Mouse (Mus musculus) stomach, embryonic 14.5 days (tissue): ENCODE results near the gene Ndufab1. TPM values are rescaled to one million over a fixed set of nuclear protein-coding genes. Genes with fewer than 3 reads are reported as not detected.
A peak's percentile ranks its signal among the peaks of the same experiment; 100 is the strongest.

ENCODE experiments used
- ATAC-seq: fragments of 200-750 bp; cut with Nextera tagmentation; 2 replicates; pipeline ENCODE4 v1.8.0; 2017; ENCODE audit warnings: low read depth, moderate TSS enrichment; ENCODE audit not compliant: insufficient number of reproducible peaks, insufficient read depth, low FRiP score
- H3K27ac ChIP-seq: fragments of 300-500 bp; sonication (generic); 2 replicates; pipeline ENCODE4 v1.5.1; 2014; ENCODE audit warnings: mild to moderate bottlenecking, low read length, moderate library complexity, mixed read lengths
- H3K27me3 ChIP-seq: fragments of 300-500 bp; sonication (generic); 2 replicates; pipeline ENCODE4 v1.6.1; 2014; ENCODE audit warnings: low read length, control low read depth, mixed read lengths; ENCODE audit not compliant: control insufficient read depth, insufficient read depth
- H3K36me3 ChIP-seq: fragments of 300-500 bp; sonication (generic); 2 replicates; pipeline ENCODE4 v1.6.1; 2014; ENCODE audit warnings: mild to moderate bottlenecking, control low read depth, low read length, moderate library complexity, mixed read lengths; ENCODE audit not compliant: control insufficient read depth, insufficient read depth
- H3K4me1 ChIP-seq: fragments of 300-500 bp; sonication (generic); 2 replicates; pipeline ENCODE4 v1.6.1; 2014; ENCODE audit warnings: low read length, control low read depth, mixed read lengths; ENCODE audit not compliant: control insufficient read depth, insufficient read depth
- H3K4me2 ChIP-seq: fragments of 300-500 bp; sonication (generic); replicated peaks from 2 replicates; pipeline ENCODE4 v1.6.1; 2014; ENCODE audit warnings: low read depth, low read length, control low read depth
- H3K4me3 ChIP-seq: fragments of 300-500 bp; sonication (generic); 2 replicates; pipeline ENCODE4 v1.5.1; 2014; ENCODE audit warnings: low read depth, low read length, control low read depth
- H3K9ac ChIP-seq: fragments of 300-500 bp; sonication (generic); replicated peaks from 2 replicates; pipeline ENCODE4 v1.6.1; 2014; ENCODE audit warnings: low read depth, mild to moderate bottlenecking, control low read depth, low read length, moderate library complexity, mixed read lengths
- H3K9me3 ChIP-seq: fragments of 300-500 bp; sonication (generic); 2 replicates; pipeline ENCODE4 v1.6.1; 2016; ENCODE audit warnings: low read depth, low read length, control low read depth; ENCODE audit not compliant: control insufficient read depth
- WGBS: fragments of 180-500 bp; shearing (Covaris S2); extraction: QIAGEN DNeasy Blood & Tissue Kit; methylation state at CpG from one replicate; pipeline ENCODE4 v1.1.7; 2014; 5-methylcytosine and 5-hydroxymethylcytosine counted together
- polyA plus RNA-seq: library from polyadenylated mRNA; unstranded; fragments of >200 nt; fragmentation: Nextera tagmentation; extraction: Ambion mirVana; gene quantifications from 2 replicates; pipeline ENCODE4 v1.2.1, GENCODE M21; 2014

Ndufab1 gene
- polyA plus RNA-seq, 1 experiment from 2014 or later, result 627 TPM

- H3K36me3 ChIP-seq, result peaks cover 17% of the 10 kb centered on the region
- peak overlapping the region; percentile 64; the same call in 1 of the 2 replicates for H3K4me3 ChIP-seq
- no peak for ATAC-seq
- no peak overlapping the region for H3K27ac ChIP-seq
- H3K9me3 ChIP-seq, result no peaks in the 10 kb centered on the region
- peak overlapping the region; percentile 60 for H3K4me2 ChIP-seq
- H3K4me1 ChIP-seq, result peaks cover 15% of the 10 kb centered on the region; the same call in 1 of the 2 replicates
- no peaks in the 10 kb centered on the region for H3K27me3 ChIP-seq
- WGBS, result 46% methylated on average over 1 of the region's 1 CpGs
- H3K9ac ChIP-seq, result no peak overlapping the region
Measured at GRCm38 (mm10) chr7:122065656-122066055, 36.0 kb downstream of the Ndufab1 start.

DNA sequence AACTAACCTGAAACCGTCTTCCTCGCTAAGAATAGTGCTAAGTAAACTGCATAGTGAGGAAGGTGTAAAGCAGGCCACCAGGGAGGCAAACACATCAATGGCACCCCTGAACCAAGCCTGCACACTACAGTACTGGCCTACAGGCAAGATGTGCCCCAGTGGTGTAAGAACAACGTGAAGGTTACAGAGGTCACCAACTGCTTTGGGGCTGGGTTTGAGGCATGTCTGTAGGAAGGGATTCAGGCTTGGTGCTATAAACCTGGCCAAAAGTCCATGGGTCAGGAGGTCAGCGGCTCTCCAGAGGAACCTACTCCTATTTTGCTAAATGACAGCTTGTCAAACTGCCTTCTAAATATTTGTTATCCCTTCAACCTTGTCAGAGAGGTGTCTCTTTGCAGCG lies 45.1 kb downstream of the Ndufab1 start:
- WGBS, result 83% methylated on average over 5 of the region's 5 CpGs
- no peak overlapping the region for H3K27ac ChIP-seq
- peaks cover 16% of the 10 kb centered on the region for H3K36me3 ChIP-seq
- ATAC-seq, result no peak
- H3K4me3 ChIP-seq, result no peak overlapping the region
- no peak overlapping the region for H3K9ac ChIP-seq
- no peaks in the 10 kb centered on the region for H3K4me1 ChIP-seq
- no peaks in the 10 kb centered on the region for H3K27me3 ChIP-seq
- H3K4me2 ChIP-seq, result no peak overlapping the region
- no peaks in the 10 kb centered on the region for H3K9me3 ChIP-seq

GRCm38 (mm10) chr7:122050834-122051233 lies 50.9 kb downstream of the Ndufab1 start:
- Histone ChIP-seq H3K36me3 (peaks cover 24% of the 10 kb centered on the region), H3K27me3 (no peaks in the 10 kb centered on the region), H3K4me3 (no peak overlapping the region), H3K27ac (no peak overlapping the region), H3K9ac (no peak overlapping the region), H3K4me2 (no peak overlapping the region), H3K9me3 (no peaks in the 10 kb centered on the region), H3K4me1 (no peaks in the 10 kb centered on the region)
- ATAC-seq, result no peak
- 68% methylated on average over 1 of the region's 1 CpGs for WGBS

GRCm38 (mm10) chr7:122048191-122048590 lies 53.5 kb downstream of the Ndufab1 start:
- Histone ChIP-seq H3K4me3 (no peak overlapping the region), H3K36me3 (peaks cover 19% of the 10 kb centered on the region), H3K27ac (no peak overlapping the region), H3K9ac (no peak overlapping the region), H3K4me2 (no peak overlapping the region), H3K9me3 (no peaks in the 10 kb centered on the region), H3K27me3 (no peaks in the 10 kb centered on the region), H3K4me1 (no peaks in the 10 kb centered on the region)
- no peak for ATAC-seq
- 92% methylated on average over 9 of the region's 9 CpGs for WGBS

DNA sequence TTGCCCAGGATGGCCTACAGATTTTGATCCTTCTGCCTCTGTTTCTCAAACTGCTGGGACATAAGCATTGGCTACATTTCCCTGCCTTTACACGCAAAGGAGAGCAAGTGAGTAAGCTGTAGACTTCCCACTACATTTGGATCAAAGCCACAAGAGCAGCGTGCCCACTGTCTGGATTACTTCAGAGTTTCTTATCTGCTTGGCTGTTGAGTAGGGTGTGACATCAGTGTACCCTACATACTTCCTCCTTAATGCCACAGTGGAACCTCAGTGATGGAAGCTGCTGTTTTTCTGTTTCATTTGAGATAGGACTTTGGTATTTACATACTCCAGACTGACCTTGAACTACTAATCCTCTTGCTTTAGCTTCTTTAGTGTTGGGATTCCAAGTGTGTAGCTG lies 54.9 kb downstream of the Ndufab1 start:
- no peak for ATAC-seq
- Histone ChIP-seq H3K9ac (no peak overlapping the region), H3K4me1 (no peaks in the 10 kb centered on the region), H3K36me3 (peaks cover 18% of the 10 kb centered on the region), H3K27me3 (no peaks in the 10 kb centered on the region), H3K4me2 (no peak overlapping the region), H3K27ac (no peak overlapping the region), H3K9me3 (no peaks in the 10 kb centered on the region), H3K4me3 (no peak overlapping the region)
- WGBS, result 81% methylated on average over 2 of the region's 2 CpGs

- Histone ChIP-seq H3K4me2 (no peak overlapping the region), H3K9me3 (no peaks in the 10 kb centered on the region), H3K36me3 (peaks cover 16% of the 10 kb centered on the region), H3K27ac (no peak overlapping the region), H3K27me3 (no peaks in the 10 kb centered on the region), H3K4me3 (no peak overlapping the region), H3K9ac (no peak overlapping the region), H3K4me1 (no peaks in the 10 kb centered on the region)
- ATAC-seq, result no peak
- 67% methylated on average over 1 of the region's 1 CpGs for WGBS
Measured at GRCm38 (mm10) chr7:122045711-122046110, 56.0 kb downstream of the Ndufab1 start.

- WGBS, result 65% methylated on average over 4 of the region's 4 CpGs
- Histone ChIP-seq H3K27me3 (no peaks in the 10 kb centered on the region), H3K36me3 (peaks cover 19% of the 10 kb centered on the region), H3K27ac (peak overlapping the region; percentile 33; the same call in 1 of the 2 replicates), H3K4me1 (no peaks in the 10 kb centered on the region), H3K9ac (no peak overlapping the region), H3K4me2 (no peak overlapping the region), H3K4me3 (no peak overlapping the region), H3K9me3 (no peaks in the 10 kb centered on the region)
- peak; percentile 33; the same call in 1 of the 2 replicates for ATAC-seq
Measured at GRCm38 (mm10) chr7:122045181-122045634, 56.5 kb downstream of the Ndufab1 start.

GRCm38 (mm10) chr7:122044106-122044505 lies 57.6 kb downstream of the Ndufab1 start:
- no peak overlapping the region for H3K4me3 ChIP-seq
- ATAC-seq, result no peak
- H3K36me3 ChIP-seq, result peaks cover 25% of the 10 kb centered on the region
- H3K27ac ChIP-seq, result no peak overlapping the region
- no peaks in the 10 kb centered on the region for H3K9me3 ChIP-seq
- no peaks in the 10 kb centered on the region for H3K4me1 ChIP-seq
- WGBS, result 81% methylated on average over 8 of the region's 8 CpGs
- H3K27me3 ChIP-seq, result no peaks in the 10 kb centered on the region
- H3K9ac ChIP-seq, result no peak overlapping the region
- H3K4me2 ChIP-seq, result no peak overlapping the region
